Mouse (Mus musculus) midbrain, embryonic 13.5 days (tissue): ENCODE results near the gene Vmn1r80. TPM values are rescaled to one million over a fixed set of nuclear protein-coding genes. Genes with fewer than 3 reads are reported as not detected.
"Not testable (repeated sequence)": the region's sequence is repeated elsewhere in the genome, so short reads cannot be mapped to it uniquely, and the experiment has no call there.

Source experiments
- ATAC-seq: fragments of 200-750 bp; cut with Nextera tagmentation; 2 replicates; pipeline ENCODE4 v1.8.0; 2017; ENCODE audit warnings: mild to moderate bottlenecking, moderate TSS enrichment, moderate library complexity
- H3K27ac ChIP-seq: fragments of 300-500 bp; sonication (generic); 2 replicates; pipeline ENCODE4 v1.5.1; 2015; ENCODE audit warnings: inconsistent platforms, mild to moderate bottlenecking, moderate library complexity
- H3K27me3 ChIP-seq: fragments of 300-500 bp; sonication (generic); 2 replicates; pipeline ENCODE4 v1.6.1; 2015; ENCODE audit warnings: mild to moderate bottlenecking, inconsistent platforms
- H3K36me3 ChIP-seq: fragments of 300-500 bp; sonication (generic); 2 replicates; pipeline ENCODE4 v1.6.1; 2015; ENCODE audit warnings: mild to moderate bottlenecking, inconsistent platforms
- H3K4me1 ChIP-seq: fragments of 300-500 bp; sonication (generic); replicated peaks from 2 replicates; pipeline ENCODE4 v1.6.1; 2015; ENCODE audit warnings: inconsistent platforms
- H3K4me2 ChIP-seq: fragments of 300-500 bp; sonication (generic); replicated peaks from 2 replicates; pipeline ENCODE4 v1.6.1; 2015; ENCODE audit warnings: moderate library complexity, mild to moderate bottlenecking, inconsistent platforms
- H3K4me3 ChIP-seq: fragments of 300-500 bp; sonication (generic); replicated peaks from 2 replicates; pipeline ENCODE4 v1.5.1; 2015; ENCODE audit warnings: mild to moderate bottlenecking, inconsistent platforms
- H3K9ac ChIP-seq: fragments of 300-500 bp; sonication (generic); replicated peaks from 2 replicates; pipeline ENCODE4 v1.6.1; 2015; ENCODE audit warnings: mild to moderate bottlenecking, inconsistent platforms
- H3K9me3 ChIP-seq: fragments of 300-500 bp; sonication (generic); 2 replicates; pipeline ENCODE4 v1.6.1; 2016; ENCODE audit warnings: mild to moderate bottlenecking, inconsistent platforms
- WGBS: fragments of 180-500 bp; shearing (Covaris S2); methylation state at CpG from one replicate; pipeline ENCODE4 v1.1.7; 2015; 5-methylcytosine and 5-hydroxymethylcytosine counted together
- polyA plus RNA-seq: library from polyadenylated mRNA; unstranded; fragments of >200 nt; fragmentation: Nextera tagmentation; extraction: Ambion mirVana; gene quantifications from 2 replicates; pipeline ENCODE4 v1.2.1, GENCODE M21; 2015

The Vmn1r80 gene
- not detected in 2 replicates for polyA plus RNA-seq

- H3K9me3 ChIP-seq, result peaks cover 7% of the 10 kb centered on the region; the same call in 1 of the 2 replicates
- H3K27me3 ChIP-seq, result no peaks in the 10 kb centered on the region
- H3K36me3 ChIP-seq, result no peaks in the 10 kb centered on the region
- no peak for ATAC-seq
- WGBS, result 83% methylated on average over 1 of the region's 1 CpGs
- no peak within 1 kb of the TSS for H3K4me2 ChIP-seq
- no peak within 1 kb of the TSS for H3K9ac ChIP-seq
- H3K4me1 ChIP-seq, result no peaks in the 10 kb centered on the region
- no peak within 1 kb of the TSS for H3K27ac ChIP-seq
- no peak within 1 kb of the TSS for H3K4me3 ChIP-seq
These were observed at the start of gene Vmn1r80 for GRCm38 (mm10) chr7:12188986-12189385. Gene Vmn1r80, plus strand, starts transcription at chr7:12189286.

GRCm38 (mm10) chr7:12149957-12150356 lies 39.1 kb upstream of the Vmn1r80 start, which contains the start of gene Vmn1r78:
Gene Vmn1r78, plus strand, starts transcription at chr7:12150257.
- H3K4me1 ChIP-seq, result no peaks in the 10 kb centered on the region
- no peak for ATAC-seq
- 69% methylated on average over 2 of the region's 2 CpGs for WGBS
- H3K27me3 ChIP-seq, result no peaks in the 10 kb centered on the region
- H3K27ac ChIP-seq, result no peak within 1 kb of the TSS
- no peak within 1 kb of the TSS for H3K4me2 ChIP-seq
- H3K9ac ChIP-seq, result no peak within 1 kb of the TSS
- peaks cover 8% of the 10 kb centered on the region; the same call in 1 of the 2 replicates for H3K9me3 ChIP-seq
- H3K4me3 ChIP-seq, result no peak within 1 kb of the TSS
- H3K36me3 ChIP-seq, result no peaks in the 10 kb centered on the region

GRCm38 (mm10) chr7:12156463-12156862 lies 32.6 kb upstream of the Vmn1r80 start:
- WGBS, result 57% methylated on average over 1 of the region's 1 CpGs
- not testable (repeated sequence) for ATAC-seq

GRCm38 (mm10) chr7:12170979-12171378 lies 18.1 kb upstream of the Vmn1r80 start, which contains the start of gene Vmn1r79:
Gene Vmn1r79, plus strand, starts transcription at chr7:12171279.
- not testable (repeated sequence) for H3K36me3 ChIP-seq, H3K9me3 ChIP-seq, H3K4me1 ChIP-seq, ATAC-seq, H3K4me2 ChIP-seq, H3K27me3 ChIP-seq, H3K9ac ChIP-seq, H3K4me3 ChIP-seq, H3K27ac ChIP-seq

More at GRCm38 (mm10) chr7:12156463-12156862, 32.6 kb upstream of the Vmn1r80 start:
- H3K27ac ChIP-seq, H3K9me3 ChIP-seq, H3K4me3 ChIP-seq, H3K4me1 ChIP-seq, H3K4me2 ChIP-seq, H3K27me3 ChIP-seq, H3K9ac ChIP-seq, H3K36me3 ChIP-seq: not testable (repeated sequence)

GRCm38 (mm10) chr7:12172926-12173325 lies 16.2 kb upstream of the Vmn1r80 start:
- H3K27me3 ChIP-seq, H3K36me3 ChIP-seq, H3K4me2 ChIP-seq, ATAC-seq, H3K27ac ChIP-seq, H3K9ac ChIP-seq, H3K4me1 ChIP-seq, H3K9me3 ChIP-seq, H3K4me3 ChIP-seq: not testable (repeated sequence)
- WGBS, result 62% methylated on average over 2 of the region's 2 CpGs

- Histone ChIP-seq H3K4me1 (no peaks in the 10 kb centered on the region), H3K27me3 (no peaks in the 10 kb centered on the region), H3K9ac (no peak overlapping the region), H3K9me3 (peaks cover 3% of the 10 kb centered on the region; the same call in 1 of the 2 replicates), H3K4me2 (no peak overlapping the region), H3K4me3 (no peak overlapping the region), H3K36me3 (no peaks in the 10 kb centered on the region), H3K27ac (no peak overlapping the region)
- ATAC-seq, result no peak
- WGBS, result 56% methylated on average over 2 of the region's 2 CpGs
These were observed 15.1 kb downstream of the Vmn1r80 start for GRCm38 (mm10) chr7:12204141-12204540.

Other genes with a start within 250 kb of the Vmn1r80 start
- gene Vmn1r77, start 152.5 kb upstream of the Vmn1r80 start, polyA plus RNA-seq, result not detected in 2 replicates
- not detected in 2 replicates for gene Vmn1r78, start 39.0 kb upstream of the Vmn1r80 start, polyA plus RNA-seq
- not detected in 2 replicates for gene Vmn1r79, start 18.0 kb upstream of the Vmn1r80 start, polyA plus RNA-seq
- gene Vmn1r81, start 79.0 kb downstream of the Vmn1r80 start, polyA plus RNA-seq, result not detected in 2 replicates
- gene Vmn1r82, start 111.1 kb downstream of the Vmn1r80 start, polyA plus RNA-seq, result not detected in 2 replicates
- not detected in 2 replicates for gene Vmn1r83, start 140.2 kb downstream of the Vmn1r80 start, polyA plus RNA-seq
- gene Vmn1r84, start 180.0 kb downstream of the Vmn1r80 start, polyA plus RNA-seq, result not detected in 2 replicates
- gene Zfp551, start 233.5 kb downstream of the Vmn1r80 start, polyA plus RNA-seq, result 8.0 and 10.9 TPM in 2 replicates